Mouse (Mus musculus) stomach, postnatal 0 days (tissue): ENCODE measurements around the gene Zfp986.
"Not testable (repeated sequence)": the region's sequence is repeated elsewhere in the genome, so short reads cannot be mapped to it uniquely, and the experiment has no call there.

Source experiments
- CTCF ChIP-seq: IDR thresholded peaks from 2 replicates; pipeline ENCODE4 v1.5.1; 2016; ENCODE audit warnings: antibody characterized with exemption, low read depth, mild to moderate bottlenecking, moderate library complexity
- EP300 ChIP-seq: optimal IDR thresholded peaks from 2 replicates; pipeline ENCODE3; 2016; ENCODE audit warnings: antibody characterized with exemption

- TF ChIP-seq CTCF, EP300: not testable (repeated sequence)
These were observed 4.7 kb upstream of the Zfp986 start for GRCm38 (mm10) chr4:145863872-145864271.
